Mouse (Mus musculus) neural tube, embryonic 12.5 days (tissue): Measurements from ENCODE around the gene Atg16l2. TPM values are rescaled to one million over a fixed set of nuclear protein-coding genes. Genes with fewer than 3 reads are reported as not detected.

Source experiments
- ATAC-seq: fragments of 200-750 bp; cut with Nextera tagmentation; 2 replicates; pipeline ENCODE4 v1.8.0; 2017; ENCODE audit warnings: low read depth, mild to moderate bottlenecking, moderate TSS enrichment, moderate library complexity; ENCODE audit not compliant: low FRiP score
- H3K27ac ChIP-seq: fragments of 300-500 bp; sonication (generic); 2 replicates; pipeline ENCODE4 v1.5.1; 2016
- H3K27me3 ChIP-seq: fragments of 300-500 bp; sonication (generic); replicated peaks from 2 replicates; pipeline ENCODE4 v1.6.1; 2016; ENCODE audit warnings: mild to moderate bottlenecking
- H3K36me3 ChIP-seq: fragments of 300-500 bp; sonication (generic); 2 replicates; pipeline ENCODE4 v1.6.1; 2016; ENCODE audit warnings: mild to moderate bottlenecking
- H3K4me1 ChIP-seq: fragments of 300-500 bp; sonication (generic); 2 replicates; pipeline ENCODE4 v1.6.1; 2016
- H3K4me2 ChIP-seq: fragments of 300-500 bp; sonication (generic); replicated peaks from 2 replicates; pipeline ENCODE4 v1.6.1; 2016; ENCODE audit warnings: mild to moderate bottlenecking
- H3K4me3 ChIP-seq: fragments of 300-500 bp; sonication (generic); 2 replicates; pipeline ENCODE4 v1.5.1; 2016
- H3K9ac ChIP-seq: fragments of 300-500 bp; sonication (generic); 2 replicates; pipeline ENCODE4 v1.6.1; 2016; ENCODE audit warnings: mild to moderate bottlenecking
- H3K9me3 ChIP-seq: fragments of 300-500 bp; sonication (generic); 2 replicates; pipeline ENCODE4 v1.6.1; 2016; ENCODE audit warnings: mild to moderate bottlenecking
- WGBS: fragments of 180-500 bp; shearing (Covaris S2); methylation state at CpG from one replicate; pipeline ENCODE4 v1.1.7; 2016; 5-methylcytosine and 5-hydroxymethylcytosine counted together
- polyA plus RNA-seq: library from polyadenylated mRNA; unstranded; fragments of >200 nt; fragmentation: Nextera tagmentation; extraction: Ambion mirVana; gene quantifications from 2 replicates; pipeline ENCODE4 v1.2.1, GENCODE M21; 2016

The Atg16l2 gene
- 16.8 and 17.8 TPM in 2 replicates for polyA plus RNA-seq

- under 1% methylated on average over 39 of the region's 39 CpGs for WGBS
- Histone ChIP-seq H3K27ac (no peak within 1 kb of the TSS), H3K9me3 (no peaks in the 10 kb centered on the region), H3K27me3 (peaks cover 34% of the 10 kb centered on the region), H3K4me1 (peaks cover 18% of the 10 kb centered on the region; the same call in 1 of the 2 replicates), H3K9ac (peak within 1 kb of the TSS; percentile 65), H3K4me3 (peak within 1 kb of the TSS; percentile 66), H3K4me2 (peak within 1 kb of the TSS; percentile 86), H3K36me3 (no peaks in the 10 kb centered on the region)
- peak; percentile 97 for ATAC-seq
Observed at GRCm38 (mm10) chr7:101301881-101302456, at the start of gene Atg16l2. Gene Atg16l2 (minus strand): TSS chr7:101302251.

DNA sequence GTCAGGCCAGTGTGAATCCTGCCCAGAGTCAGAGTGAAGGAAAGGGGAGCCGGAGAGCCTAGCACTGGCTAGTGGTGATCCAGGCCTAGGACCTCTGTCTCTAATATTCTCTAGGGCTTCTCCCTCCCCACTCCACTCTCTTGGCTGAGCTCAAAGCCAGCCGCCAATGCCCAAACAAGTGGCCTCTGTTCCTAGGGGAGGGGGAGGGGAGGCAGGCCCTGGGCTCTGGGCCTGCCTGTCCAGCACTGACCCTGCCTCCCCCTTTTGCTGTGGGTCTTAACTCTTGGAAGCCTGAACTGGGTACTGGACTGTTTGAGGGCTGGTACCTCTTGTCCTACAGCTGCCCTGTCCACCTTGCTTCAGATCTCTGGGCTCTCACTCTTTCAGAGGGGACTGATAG is 47.8 kb upstream of the Atg16l2 start:
- H3K9me3 ChIP-seq = no peaks in the 10 kb centered on the region
- peaks cover 14% of the 10 kb centered on the region for H3K27me3 ChIP-seq
- no peak overlapping the region for H3K4me3 ChIP-seq
- H3K9ac ChIP-seq = 0 out of 2 replicates have a peak overlapping the region, but pooled peaks have one; percentile 1
- H3K4me2 ChIP-seq = peak overlapping the region; percentile 18; the same call in 1 of the 2 replicates
- no peak for ATAC-seq
- peaks cover 12% of the 10 kb centered on the region; the same call in 1 of the 2 replicates for H3K4me1 ChIP-seq
- 53% methylated on average over 2 of the region's 2 CpGs for WGBS
- H3K36me3 ChIP-seq = no peaks in the 10 kb centered on the region
- no peak overlapping the region for H3K27ac ChIP-seq

DNA sequence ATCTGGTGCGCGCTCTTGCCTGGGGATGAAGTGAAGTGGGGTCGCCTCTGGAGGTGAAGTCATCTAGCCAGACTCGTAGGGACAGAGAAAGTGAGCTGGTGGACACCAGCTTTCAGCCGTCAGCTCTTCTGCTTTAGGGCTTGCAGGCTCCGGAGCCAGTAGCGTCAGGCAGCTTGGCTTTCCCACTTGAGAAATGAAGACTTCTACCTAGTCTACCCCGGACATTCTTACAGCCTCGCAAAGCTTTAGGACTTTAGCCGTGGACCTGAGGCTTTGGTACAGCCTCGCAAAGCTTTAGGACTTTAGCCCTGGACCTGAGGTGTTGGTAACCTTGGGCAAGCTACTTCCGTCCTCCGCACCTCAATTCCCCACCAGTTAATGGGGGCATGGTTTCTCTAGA is 46.3 kb upstream of the Atg16l2 start:
- H3K27ac ChIP-seq = no peak overlapping the region
- H3K36me3 ChIP-seq = no peaks in the 10 kb centered on the region
- ATAC-seq = peak; percentile 57; the same call in 1 of the 2 replicates
- peaks cover 14% of the 10 kb centered on the region for H3K27me3 ChIP-seq
- H3K4me3 ChIP-seq = peak overlapping the region; percentile 50
- H3K9me3 ChIP-seq = no peaks in the 10 kb centered on the region
- H3K4me2 ChIP-seq = peak overlapping the region; percentile 92
- H3K4me1 ChIP-seq = peaks cover 12% of the 10 kb centered on the region; the same call in 1 of the 2 replicates
- WGBS = 6% methylated on average over 13 of the region's 13 CpGs
- peak overlapping the region; percentile 45; the same call in 1 of the 2 replicates for H3K9ac ChIP-seq

DNA sequence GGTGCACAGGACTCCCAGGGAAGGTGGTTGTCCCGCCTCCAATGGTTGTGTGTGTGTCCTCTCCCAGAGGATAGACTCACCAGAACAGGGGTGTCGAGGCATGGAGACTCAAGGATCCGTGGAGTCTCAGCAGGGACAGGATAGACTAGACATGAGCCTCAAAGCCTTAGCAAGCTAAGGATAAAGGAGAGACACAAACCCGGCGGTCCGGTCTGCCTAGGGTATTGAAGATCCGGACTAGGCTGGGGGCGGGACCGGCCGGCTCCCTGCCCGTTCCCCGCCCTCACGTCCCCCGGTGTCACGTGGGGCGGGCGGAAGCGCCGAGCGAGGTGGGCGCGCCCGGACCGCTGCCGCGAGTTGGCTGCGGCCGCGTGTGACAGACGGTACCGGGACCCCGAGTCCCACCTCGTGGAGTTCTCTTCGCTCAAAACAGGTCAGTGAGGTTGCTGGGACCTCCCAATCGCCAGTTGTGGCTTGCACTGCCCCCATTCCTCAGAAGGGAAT is 45.8 kb upstream of the Atg16l2 start, which contains the start of gene Arap1:
Gene Arap1, plus strand, starts transcription at position 301 of the 504 bp plus-strand sequence.
- H3K36me3 ChIP-seq = no peaks in the 10 kb centered on the region
- ATAC-seq = peak; percentile 41; the same call in 1 of the 2 replicates
- H3K4me1 ChIP-seq = peaks cover 12% of the 10 kb centered on the region
- H3K9ac ChIP-seq = peak within 1 kb of the TSS; percentile 45; the same call in 1 of the 2 replicates
- peak within 1 kb of the TSS; percentile 50 for H3K4me3 ChIP-seq
- no peaks in the 10 kb centered on the region for H3K9me3 ChIP-seq
- H3K27me3 ChIP-seq = peaks cover 14% of the 10 kb centered on the region
- under 1% methylated on average over 35 of the region's 35 CpGs for WGBS
- peak within 1 kb of the TSS; percentile 92 for H3K4me2 ChIP-seq
- no peak within 1 kb of the TSS for H3K27ac ChIP-seq

- H3K4me3 ChIP-seq = no peak overlapping the region
- no peak for ATAC-seq
- WGBS = 77% methylated on average over 2 of the region's 2 CpGs
- peaks cover 14% of the 10 kb centered on the region for H3K27me3 ChIP-seq
- no peaks in the 10 kb centered on the region for H3K9me3 ChIP-seq
- peaks cover 12% of the 10 kb centered on the region for H3K4me1 ChIP-seq
- no peak overlapping the region for H3K4me2 ChIP-seq
- H3K27ac ChIP-seq = no peak overlapping the region
- H3K36me3 ChIP-seq = no peaks in the 10 kb centered on the region
- no peak overlapping the region for H3K9ac ChIP-seq
Observed at GRCm38 (mm10) chr7:101346991-101347390, 44.9 kb upstream of the Atg16l2 start.

GRCm38 (mm10) chr7:101344892-101345291 is 42.8 kb upstream of the Atg16l2 start:
- Histone ChIP-seq H3K4me1 (peaks cover 12% of the 10 kb centered on the region), H3K4me3 (no peak overlapping the region), H3K27me3 (peaks cover 14% of the 10 kb centered on the region), H3K36me3 (no peaks in the 10 kb centered on the region), H3K4me2 (no peak overlapping the region), H3K9me3 (no peaks in the 10 kb centered on the region), H3K9ac (no peak overlapping the region), H3K27ac (no peak overlapping the region)
- WGBS = 73% methylated on average over 4 of the region's 4 CpGs
- ATAC-seq = no peak

DNA sequence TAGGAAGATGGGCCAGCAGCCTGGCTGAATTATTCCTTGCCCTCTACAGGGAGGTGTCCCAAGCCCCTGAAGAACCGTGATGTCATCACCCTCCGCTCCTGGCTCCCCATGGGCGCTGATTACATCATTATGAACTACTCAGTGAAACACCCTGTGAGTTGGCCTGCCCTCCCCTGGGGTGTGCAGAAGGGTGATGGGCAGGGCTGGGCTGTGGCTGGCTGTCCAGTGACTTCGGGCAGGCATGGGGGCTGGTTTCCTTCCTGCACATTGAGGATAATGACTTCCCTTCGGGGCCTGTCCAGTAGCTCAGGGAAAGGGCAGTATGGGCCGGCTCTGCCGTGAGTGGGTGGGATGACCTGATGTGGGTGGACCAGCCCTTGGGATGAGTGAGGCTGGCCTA is 41.1 kb upstream of the Atg16l2 start:
- H3K4me3 ChIP-seq = no peak overlapping the region
- H3K9me3 ChIP-seq = no peaks in the 10 kb centered on the region
- no peaks in the 10 kb centered on the region for H3K36me3 ChIP-seq
- 0 out of 2 replicates have a peak, but pooled peaks cover 5% of the 10 kb centered on the region for H3K27me3 ChIP-seq
- peaks cover 7% of the 10 kb centered on the region; the same call in 1 of the 2 replicates for H3K4me1 ChIP-seq
- peak; percentile 43; the same call in 1 of the 2 replicates for ATAC-seq
- no peak overlapping the region for H3K4me2 ChIP-seq
- H3K9ac ChIP-seq = no peak overlapping the region
- no peak overlapping the region for H3K27ac ChIP-seq
- WGBS = 84% methylated on average over 7 of the region's 7 CpGs

- no peaks in the 10 kb centered on the region for H3K36me3 ChIP-seq
- H3K9ac ChIP-seq = no peak overlapping the region
- 74% methylated on average over 6 of the region's 6 CpGs for WGBS
- H3K27me3 ChIP-seq = no peaks in the 10 kb centered on the region
- no peak for ATAC-seq
- H3K4me1 ChIP-seq = no peaks in the 10 kb centered on the region; the same call in 1 of the 2 replicates
- H3K27ac ChIP-seq = no peak overlapping the region
- no peak overlapping the region for H3K4me2 ChIP-seq
- no peaks in the 10 kb centered on the region for H3K9me3 ChIP-seq
- H3K4me3 ChIP-seq = no peak overlapping the region
Observed at GRCm38 (mm10) chr7:101341405-101341804, 39.4 kb upstream of the Atg16l2 start.

- H3K36me3 ChIP-seq = no peaks in the 10 kb centered on the region
- no peak overlapping the region for H3K4me3 ChIP-seq
- H3K9ac ChIP-seq = no peak overlapping the region
- no peaks in the 10 kb centered on the region for H3K9me3 ChIP-seq
- no peaks in the 10 kb centered on the region for H3K27me3 ChIP-seq
- 91% methylated on average over 3 of the region's 3 CpGs for WGBS
- no peaks in the 10 kb centered on the region for H3K4me1 ChIP-seq
- no peak overlapping the region for H3K27ac ChIP-seq
- ATAC-seq = no peak
- H3K4me2 ChIP-seq = no peak overlapping the region
Observed at GRCm38 (mm10) chr7:101337401-101337800, 35.4 kb upstream of the Atg16l2 start.

- Histone ChIP-seq H3K27me3 (no peaks in the 10 kb centered on the region), H3K36me3 (no peaks in the 10 kb centered on the region), H3K9ac (no peak overlapping the region), H3K4me2 (no peak overlapping the region), H3K27ac (no peak overlapping the region), H3K9me3 (no peaks in the 10 kb centered on the region), H3K4me1 (no peaks in the 10 kb centered on the region), H3K4me3 (no peak overlapping the region)
- no peak for ATAC-seq
- WGBS = 85% methylated on average over 3 of the region's 3 CpGs
Observed at GRCm38 (mm10) chr7:101336686-101337085, 34.6 kb upstream of the Atg16l2 start.

- WGBS = 95% methylated on average over 2 of the region's 2 CpGs
- ATAC-seq = no peak
- H3K9ac ChIP-seq = no peak overlapping the region
- H3K4me1 ChIP-seq = no peaks in the 10 kb centered on the region
- no peak overlapping the region for H3K27ac ChIP-seq
- no peaks in the 10 kb centered on the region for H3K36me3 ChIP-seq
- H3K9me3 ChIP-seq = no peaks in the 10 kb centered on the region
- H3K4me2 ChIP-seq = no peak overlapping the region
- H3K4me3 ChIP-seq = no peak overlapping the region
- no peaks in the 10 kb centered on the region for H3K27me3 ChIP-seq
Observed at GRCm38 (mm10) chr7:101335228-101335627, 33.2 kb upstream of the Atg16l2 start.

GRCm38 (mm10) chr7:101332045-101332831 is 30.2 kb upstream of the Atg16l2 start:
- Histone ChIP-seq H3K36me3 (no peaks in the 10 kb centered on the region), H3K4me1 (peaks cover 5% of the 10 kb centered on the region; the same call in 1 of the 2 replicates), H3K9ac (no peak overlapping the region), H3K9me3 (no peaks in the 10 kb centered on the region), H3K27me3 (no peaks in the 10 kb centered on the region), H3K4me3 (no peak overlapping the region), H3K4me2 (no peak overlapping the region), H3K27ac (no peak overlapping the region)
- WGBS = 88% methylated on average over 5 of the region's 5 CpGs
- ATAC-seq = no peak
